Mouse (Mus musculus): ENCODE data around the gene Ccdc9b. TPM values are rescaled to one million over a fixed set of nuclear protein-coding genes. Genes with fewer than 3 reads are reported as not detected.

The Ccdc9b gene
- polyA plus RNA-seq, 1 experiment from 2014 or later: 0.08 TPM

DNA sequence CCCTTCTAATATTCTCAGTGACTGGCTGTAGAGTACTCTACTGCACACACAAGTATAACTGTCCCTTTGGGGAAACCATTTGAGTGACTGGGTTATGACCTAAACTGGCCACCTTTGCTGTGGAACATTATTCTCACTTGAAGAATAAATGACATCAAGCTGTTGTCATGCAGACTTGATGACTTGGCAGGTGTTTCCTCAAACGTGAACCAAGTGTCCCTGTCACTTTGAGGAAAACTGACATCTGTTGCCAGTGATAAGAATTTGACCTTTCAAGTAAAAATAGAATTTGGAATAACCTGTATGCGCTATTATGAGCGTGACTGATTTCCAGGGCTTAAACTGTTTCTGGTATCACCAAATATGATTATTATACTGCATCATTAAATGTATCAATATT is 22.1 kb downstream of the Ccdc9b start:
- no peaks in the 10 kb centered on the region for H3K9me3 ChIP-seq (replicated peaks)
- H3K27me3 ChIP-seq (ENCODE audit: low read depth, poor library complexity, severe bottlenecking): peaks cover 34% of the 10 kb centered on the region
- DNase-seq (ENCODE audit: low spot score): no peak
- H3K4me1 ChIP-seq: peaks cover 10% of the 10 kb centered on the region
- WGBS: 70% methylated on average over 3 of the region's 3 CpGs
- H3K4me3 ChIP-seq: no peak overlapping the region
- no peak overlapping the region for H3K27ac ChIP-seq
- H3K36me3 ChIP-seq: no peaks in the 10 kb centered on the region

DNA sequence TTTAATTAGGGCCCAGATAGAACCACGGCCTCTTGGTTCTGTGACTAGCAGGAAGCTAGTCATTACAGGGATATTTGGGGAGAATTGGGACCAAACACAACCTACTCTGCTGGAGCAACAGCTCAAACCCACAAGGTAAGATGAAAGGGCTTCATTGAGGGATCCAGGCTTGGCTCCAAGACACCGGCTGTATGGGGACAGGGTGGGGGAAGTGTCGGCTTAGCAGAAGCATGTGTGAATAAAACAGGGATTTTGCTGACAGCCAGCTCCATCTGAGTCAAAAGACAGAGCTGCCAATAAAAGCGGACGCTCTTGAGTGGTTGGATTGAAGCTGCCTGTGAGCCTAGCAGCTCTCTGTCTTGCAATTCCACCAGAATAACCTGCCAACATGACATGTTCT is 29.1 kb downstream of the Ccdc9b start:
- Histone ChIP-seq H3K27me3 (ENCODE audit: low read depth, poor library complexity, severe bottlenecking) (peaks cover 49% of the 10 kb centered on the region), H3K4me1 (peaks cover 10% of the 10 kb centered on the region), H3K4me3 (no peak overlapping the region), H3K36me3 (no peaks in the 10 kb centered on the region), H3K9me3 (replicated peaks) (no peaks in the 10 kb centered on the region), H3K27ac (no peak overlapping the region)
- 59% methylated on average over 5 of the region's 5 CpGs for WGBS
- DNase-seq (ENCODE audit: low spot score): no peak

DNA sequence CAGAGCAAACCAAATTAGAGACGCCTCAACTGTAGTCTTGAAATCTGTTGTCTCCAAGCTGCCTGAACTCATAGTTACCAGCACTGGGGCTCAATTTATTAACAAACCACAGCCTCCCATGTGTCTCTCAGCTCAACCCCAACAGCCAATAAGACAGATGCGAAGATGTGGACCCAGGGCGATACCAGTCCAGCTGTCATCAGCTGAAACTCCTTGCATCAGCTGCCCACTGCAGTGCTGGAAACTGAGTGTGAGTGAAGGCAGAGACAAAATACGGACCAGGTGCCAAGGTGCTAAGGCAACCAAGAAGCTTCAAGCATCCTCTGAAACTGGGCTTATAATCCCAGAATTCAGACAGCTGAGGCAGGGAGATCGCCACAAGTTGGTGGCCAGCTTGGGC is 30.5 kb downstream of the Ccdc9b start:
- Histone ChIP-seq H3K27ac (no peak overlapping the region), H3K9me3 (replicated peaks) (no peaks in the 10 kb centered on the region), H3K27me3 (ENCODE audit: low read depth, poor library complexity, severe bottlenecking) (peaks cover 62% of the 10 kb centered on the region), H3K4me1 (peaks cover 16% of the 10 kb centered on the region), H3K4me3 (no peak overlapping the region), H3K36me3 (no peaks in the 10 kb centered on the region)
- 92% methylated on average over 5 of the region's 5 CpGs for WGBS
- DNase-seq (ENCODE audit: low spot score): no peak

DNA sequence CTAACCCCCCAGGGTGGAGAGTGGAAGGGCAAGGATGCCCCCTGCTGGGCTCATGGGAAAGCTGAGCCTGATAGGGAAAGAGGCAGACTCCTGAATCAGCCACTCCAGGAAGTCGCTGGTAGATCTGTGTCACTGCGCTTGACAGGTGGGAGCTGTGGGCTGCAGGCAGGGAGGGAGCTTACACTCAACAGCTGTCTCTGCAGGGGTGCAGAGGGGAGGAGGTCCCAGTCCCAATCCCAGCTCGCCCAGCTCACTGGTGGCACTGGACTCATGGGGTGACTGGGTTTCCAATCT is 31.9 kb downstream of the Ccdc9b start:
- Histone ChIP-seq H3K27me3 (ENCODE audit: low read depth, poor library complexity, severe bottlenecking) (peaks cover 63% of the 10 kb centered on the region), H3K27ac (no peak overlapping the region), H3K4me1 (peaks cover 16% of the 10 kb centered on the region), H3K36me3 (no peaks in the 10 kb centered on the region), H3K9me3 (replicated peaks) (no peaks in the 10 kb centered on the region), H3K4me3 (no peak overlapping the region)
- DNase-seq (ENCODE audit: low spot score): no peak
- WGBS: 5% methylated on average over 3 of the region's 3 CpGs

DNA sequence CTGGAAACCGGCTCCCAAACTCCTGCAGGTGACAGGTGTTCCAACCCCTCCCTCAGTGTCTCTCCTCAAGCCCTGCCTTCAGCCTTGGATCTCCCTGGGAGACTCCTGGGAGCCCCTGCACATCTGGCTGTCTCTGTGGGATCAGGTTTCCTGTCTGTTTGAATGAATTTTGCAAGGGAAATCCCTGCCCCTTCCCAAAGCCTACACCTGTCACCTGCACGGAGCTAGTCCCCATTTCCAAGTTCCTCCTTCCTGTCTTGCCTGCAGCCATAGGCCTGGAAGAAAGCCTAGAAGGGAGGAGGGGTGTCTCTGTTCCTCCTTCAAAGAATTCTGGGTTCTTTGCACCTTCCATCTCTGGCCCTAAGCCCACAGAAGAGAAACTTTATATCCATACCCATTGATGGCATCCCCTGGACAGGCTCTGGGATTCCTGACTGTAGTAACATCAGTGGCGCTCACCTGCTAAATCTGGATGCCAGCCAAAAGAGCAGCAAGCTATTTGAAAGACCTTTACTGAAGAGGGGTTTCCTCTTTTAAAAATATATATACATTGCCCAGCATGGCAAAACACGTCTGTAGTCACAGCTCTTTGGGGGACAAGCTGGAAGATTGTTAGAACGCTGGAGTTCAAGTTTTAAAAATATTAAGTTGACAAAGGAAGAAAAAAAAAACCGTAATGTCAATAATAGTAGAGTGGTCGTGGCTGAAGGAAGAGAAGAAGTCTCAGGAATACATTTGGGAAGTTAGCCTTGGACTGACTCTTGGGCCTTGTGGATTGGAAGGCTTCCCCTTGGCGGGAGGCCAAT is 32.4 kb downstream of the Ccdc9b start:
- Histone ChIP-seq H3K4me3 (no peak overlapping the region), H3K4me1 (peaks cover 16% of the 10 kb centered on the region), H3K27ac (no peak overlapping the region), H3K9me3 (replicated peaks) (no peaks in the 10 kb centered on the region), H3K36me3 (no peaks in the 10 kb centered on the region), H3K27me3 (ENCODE audit: low read depth, poor library complexity, severe bottlenecking) (peaks cover 67% of the 10 kb centered on the region)
- DNase-seq (ENCODE audit: low spot score): no peak
- 29% methylated on average over 8 of the region's 8 CpGs for WGBS

DNA sequence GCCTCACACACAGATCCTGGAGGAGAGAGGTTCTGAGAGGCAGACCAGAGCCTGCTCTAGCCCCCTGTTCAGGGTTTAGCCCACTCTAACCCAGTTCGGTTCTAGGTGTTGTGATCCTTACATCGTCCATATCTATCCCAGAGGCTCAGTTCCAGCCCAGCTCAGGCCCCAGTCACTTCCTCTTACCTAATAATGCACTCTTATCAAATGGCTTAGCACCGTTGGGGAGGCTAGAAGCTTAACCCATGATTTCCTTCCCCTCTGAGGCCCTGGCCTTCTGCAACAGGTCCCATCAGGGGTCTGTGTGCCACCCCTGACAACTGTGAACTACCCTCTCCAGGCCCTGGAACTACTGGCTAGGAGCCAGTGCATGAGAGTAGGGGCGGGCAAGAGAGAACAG is 33.3 kb downstream of the Ccdc9b start:
- H3K9me3 ChIP-seq (replicated peaks): no peaks in the 10 kb centered on the region
- peaks cover 74% of the 10 kb centered on the region for H3K27me3 ChIP-seq (ENCODE audit: low read depth, poor library complexity, severe bottlenecking)
- WGBS: 44% methylated on average over 4 of the region's 4 CpGs
- H3K4me1 ChIP-seq: peaks cover 16% of the 10 kb centered on the region
- no peaks in the 10 kb centered on the region for H3K36me3 ChIP-seq
- 0 out of 2 replicates have a peak overlapping the region, but pooled peaks have one; percentile 56 for H3K27ac ChIP-seq
- no peak overlapping the region for H3K4me3 ChIP-seq
- DNase-seq (ENCODE audit: low spot score): no peak

DNA sequence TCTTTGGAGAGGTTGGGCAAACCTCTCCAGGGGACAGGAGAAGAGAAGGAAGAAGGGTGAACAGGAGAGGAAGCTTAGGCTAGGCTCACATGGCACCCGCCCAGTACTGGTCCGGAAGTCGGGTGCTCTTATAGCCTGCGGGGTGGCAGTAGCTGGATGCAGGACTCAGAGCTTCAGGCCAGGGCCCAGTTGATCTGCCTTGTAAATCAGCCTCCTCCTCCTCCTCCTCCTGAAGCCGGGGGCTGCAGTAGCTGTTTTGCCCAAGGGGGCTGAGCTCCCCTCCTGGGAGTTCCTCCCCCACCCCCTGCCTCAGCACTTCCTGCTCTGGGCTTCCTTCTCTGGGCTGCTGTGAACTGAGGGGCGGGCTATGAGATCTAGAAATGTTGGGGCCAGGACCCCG is 34.1 kb downstream of the Ccdc9b start, which contains the start of gene Plcb2:
Gene Plcb2, minus strand, starts transcription at position 102 of the 400 bp plus-strand sequence.
- H3K27ac ChIP-seq: peak within 1 kb of the TSS; percentile 56
- WGBS: 11% methylated on average over 7 of the region's 7 CpGs
- H3K4me3 ChIP-seq: peak within 1 kb of the TSS; percentile 16; the same call in 1 of the 2 replicates

DNA sequence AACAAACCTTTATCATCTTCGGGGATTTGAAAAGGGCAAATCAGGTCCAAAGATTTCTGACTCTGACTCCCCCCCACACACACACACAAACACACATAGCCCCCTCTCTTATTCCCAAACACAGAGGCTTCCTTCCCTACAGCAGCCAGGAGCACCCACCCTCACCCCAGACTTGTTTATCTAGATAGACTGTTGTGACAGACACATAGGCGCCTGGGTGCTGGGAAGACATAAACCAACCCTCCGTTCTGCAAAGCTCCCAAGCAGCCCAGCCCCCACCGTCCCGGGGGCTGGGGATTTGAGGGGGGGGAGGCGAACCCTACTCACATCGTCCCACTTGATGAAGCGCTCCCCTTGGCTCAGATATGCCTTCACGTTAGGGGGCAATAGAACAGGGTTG is 34.5 kb downstream of the Ccdc9b start:
- Histone ChIP-seq H3K9me3 (replicated peaks) (no peaks in the 10 kb centered on the region), H3K36me3 (no peaks in the 10 kb centered on the region), H3K4me3 (peak overlapping the region; percentile 16; the same call in 1 of the 2 replicates), H3K27ac (peak overlapping the region; percentile 56; the same call in 1 of the 2 replicates), H3K27me3 (ENCODE audit: low read depth, poor library complexity, severe bottlenecking) (peaks cover 82% of the 10 kb centered on the region), H3K4me1 (peaks cover 19% of the 10 kb centered on the region)
- WGBS: 18% methylated on average over 9 of the region's 9 CpGs
- no peak for DNase-seq (ENCODE audit: low spot score)

More for the DNA sequence above, 34.1 kb downstream of the Ccdc9b start, which contains the start of gene Plcb2:
- peaks cover 77% of the 10 kb centered on the region for H3K27me3 ChIP-seq (ENCODE audit: low read depth, poor library complexity, severe bottlenecking)
- no peaks in the 10 kb centered on the region for H3K9me3 ChIP-seq (replicated peaks)
- H3K4me1 ChIP-seq: peaks cover 16% of the 10 kb centered on the region
- no peak for DNase-seq (ENCODE audit: low spot score)
- no peaks in the 10 kb centered on the region for H3K36me3 ChIP-seq

DNA sequence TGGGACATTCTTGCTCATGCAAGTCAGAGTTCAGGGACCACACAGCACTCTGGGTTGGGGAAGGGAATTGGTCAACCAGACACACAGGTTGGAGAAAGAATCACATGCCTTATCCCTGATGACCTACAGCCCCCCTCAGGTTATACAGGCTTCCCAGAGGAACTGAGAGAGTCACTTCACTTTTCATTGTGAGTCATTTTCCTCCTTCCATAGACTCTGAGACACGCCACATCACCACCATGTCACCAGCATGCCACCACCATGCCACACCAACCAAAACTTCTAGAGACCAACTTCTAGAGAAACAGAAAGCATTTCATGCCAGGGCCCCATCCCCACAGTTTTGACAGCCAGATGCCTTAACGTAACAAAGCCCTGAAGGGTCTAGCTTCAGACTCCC is 35.6 kb downstream of the Ccdc9b start:
- H3K9me3 ChIP-seq (replicated peaks): no peaks in the 10 kb centered on the region
- H3K4me1 ChIP-seq: peaks cover 23% of the 10 kb centered on the region
- H3K27me3 ChIP-seq (ENCODE audit: low read depth, poor library complexity, severe bottlenecking): peaks cover 85% of the 10 kb centered on the region
- DNase-seq (ENCODE audit: low spot score): no peak
- WGBS: 90% methylated on average over 2 of the region's 2 CpGs
- no peak overlapping the region for H3K27ac ChIP-seq
- no peaks in the 10 kb centered on the region for H3K36me3 ChIP-seq
- no peak overlapping the region for H3K4me3 ChIP-seq

DNA sequence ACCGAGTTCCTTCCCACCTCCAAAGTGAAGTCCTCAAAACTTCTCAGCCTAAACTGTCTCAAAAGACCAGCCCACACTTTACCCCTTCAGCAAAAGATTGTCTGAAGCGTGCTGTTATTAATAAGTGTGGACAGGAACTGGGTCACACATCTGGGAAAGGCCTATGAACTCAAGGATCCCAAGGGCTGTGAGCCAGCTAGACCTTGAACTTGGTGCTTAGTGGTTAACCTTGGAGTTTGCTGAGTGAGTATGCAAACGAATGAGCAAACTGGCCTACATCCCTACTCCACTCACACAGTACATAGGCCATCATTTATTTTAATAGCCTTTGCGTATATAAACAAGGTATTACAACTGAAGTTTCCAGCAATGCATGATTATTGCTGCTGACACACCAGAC is 37.0 kb downstream of the Ccdc9b start:
- no peaks in the 10 kb centered on the region for H3K36me3 ChIP-seq
- peaks cover 23% of the 10 kb centered on the region for H3K4me1 ChIP-seq
- peaks cover 72% of the 10 kb centered on the region for H3K27me3 ChIP-seq (ENCODE audit: low read depth, poor library complexity, severe bottlenecking)
- H3K9me3 ChIP-seq (replicated peaks): no peaks in the 10 kb centered on the region
- no peak for DNase-seq (ENCODE audit: low spot score)
- no peak overlapping the region for H3K4me3 ChIP-seq
- no peak overlapping the region for H3K27ac ChIP-seq
- WGBS: 87% methylated on average over 4 of the region's 4 CpGs

DNA sequence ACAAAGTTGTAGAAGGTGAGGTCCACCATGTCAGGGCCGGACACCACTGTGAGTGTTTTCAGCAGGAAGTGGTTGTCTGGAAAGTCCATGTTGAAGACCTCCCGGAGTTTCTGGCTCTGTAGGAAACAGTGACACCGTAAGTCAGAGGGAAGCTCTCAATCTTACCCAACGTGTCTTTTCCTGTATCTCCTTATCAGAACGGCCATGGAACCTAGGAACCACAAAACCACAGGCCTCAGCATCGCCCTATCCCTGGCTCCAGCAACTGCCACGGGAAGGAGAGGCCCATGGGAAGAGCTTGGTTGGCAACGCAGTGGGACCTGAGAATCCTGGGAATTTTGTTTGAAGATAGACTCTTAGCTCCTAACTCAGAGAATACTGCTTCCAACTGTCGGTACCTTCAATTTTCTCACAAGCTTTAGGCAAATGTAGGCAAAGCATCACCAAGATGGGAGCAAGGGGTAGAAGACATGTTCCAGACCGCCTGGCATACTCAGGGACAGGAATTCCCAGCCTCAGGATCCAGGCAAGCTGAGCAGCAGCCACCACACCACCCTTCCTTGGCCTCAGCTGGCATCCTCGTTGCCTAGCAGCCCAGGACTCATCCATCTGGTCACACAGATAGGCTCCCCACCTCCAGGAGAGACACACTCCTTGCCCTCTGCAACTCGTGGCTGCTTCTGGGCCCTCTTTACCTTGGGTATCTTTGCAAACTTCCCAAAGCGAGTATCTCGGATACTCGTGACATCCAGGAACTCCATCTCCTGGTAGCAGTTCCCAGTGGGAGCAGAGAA is 38.6 kb downstream of the Ccdc9b start:
- H3K9me3 ChIP-seq (replicated peaks): no peaks in the 10 kb centered on the region
- H3K36me3 ChIP-seq: no peaks in the 10 kb centered on the region
- whole genome bisulfite sequencing: 82% methylated on average over 15 of the region's 15 CpGs
- H3K4me1 ChIP-seq: peaks cover 18% of the 10 kb centered on the region
- no peak overlapping the region for H3K27ac ChIP-seq
- no peak overlapping the region for H3K4me3 ChIP-seq
- H3K27me3 ChIP-seq (ENCODE audit: low read depth, poor library complexity, severe bottlenecking): peaks cover 70% of the 10 kb centered on the region
- DNase-seq (ENCODE audit: low spot score): no peak

DNA sequence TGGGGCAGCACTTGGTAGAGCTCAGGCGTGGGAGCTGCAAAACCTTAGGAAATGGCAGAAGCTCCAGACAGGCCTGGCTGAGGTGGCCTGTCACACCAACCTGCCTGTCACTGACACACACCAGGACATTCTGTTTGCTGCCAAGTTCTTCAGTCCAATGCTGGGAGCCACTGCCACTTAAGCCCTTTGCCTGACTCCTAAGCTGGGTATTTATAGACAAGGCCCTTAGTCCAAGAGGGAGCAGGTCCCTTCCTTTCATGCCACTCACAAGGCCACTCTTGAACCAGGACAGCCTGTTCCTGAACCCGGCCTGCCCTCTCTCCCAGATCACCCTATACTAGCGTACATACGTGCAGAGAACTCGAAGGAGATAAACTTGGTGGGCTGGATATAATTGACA is 45.8 kb downstream of the Ccdc9b start:
- Histone ChIP-seq H3K9me3 (replicated peaks) (no peaks in the 10 kb centered on the region), H3K36me3 (no peaks in the 10 kb centered on the region), H3K4me1 (peaks cover 10% of the 10 kb centered on the region; the same call in 1 of the 2 replicates), H3K4me3 (no peak overlapping the region), H3K27me3 (ENCODE audit: low read depth, poor library complexity, severe bottlenecking) (peaks cover 74% of the 10 kb centered on the region), H3K27ac (no peak overlapping the region)
- 89% methylated on average over 5 of the region's 5 CpGs for WGBS
- DNase-seq (ENCODE audit: low spot score): no peak

DNA sequence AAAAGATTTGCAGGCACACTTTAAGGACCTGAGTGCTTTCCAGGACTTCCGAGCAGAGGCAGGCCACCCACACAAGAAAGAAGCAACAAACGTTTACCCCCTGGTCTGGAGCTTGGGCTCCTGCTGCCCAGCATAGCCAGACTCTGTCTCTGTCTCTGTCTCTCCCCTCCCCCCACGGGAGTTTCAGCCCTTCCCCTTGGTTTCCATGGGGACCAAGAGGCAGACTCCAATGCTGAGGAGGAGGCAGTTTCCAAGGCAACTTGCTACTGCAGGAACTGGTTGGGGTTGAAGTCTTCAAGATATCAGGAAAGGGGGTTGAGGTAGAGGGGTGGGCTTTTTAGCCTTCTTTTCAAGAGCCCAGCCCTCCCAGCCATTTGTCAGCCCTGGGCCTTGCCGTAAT is 48.2 kb downstream of the Ccdc9b start:
- no peak overlapping the region for H3K4me3 ChIP-seq
- no peaks in the 10 kb centered on the region for H3K9me3 ChIP-seq (replicated peaks)
- H3K27ac ChIP-seq: no peak overlapping the region
- peaks cover 32% of the 10 kb centered on the region for H3K4me1 ChIP-seq
- H3K27me3 ChIP-seq (ENCODE audit: low read depth, poor library complexity, severe bottlenecking): peaks cover 88% of the 10 kb centered on the region
- WGBS: 48% methylated on average over 4 of the region's 4 CpGs
- DNase-seq (ENCODE audit: low spot score): no peak
- H3K36me3 ChIP-seq: no peaks in the 10 kb centered on the region
